Mouse (Mus musculus): ENCODE data around the gene Cabp4.

GRCm38 (mm10) chr19:4146366-4147021 is 2.7 kb upstream of the Cabp4 start:
- no peak for TF ChIP-seq CTCF (IDR thresholded peaks at IDR 0.05; ENCODE audit: control insufficient read depth, insufficient read depth, insufficient replicate concordance, low read depth, low read length)
- TF ChIP-seq POLR2A (IDR thresholded peaks at IDR 0.05; ENCODE audit: control insufficient read depth, low read depth, low read length), result no peak

Measured in testis, adult 2 months (tissue).